In genomic region chr16:49800996-49801395, GRCm38 (mm10) we compare ENCODE assay signal across 18 mouse cellular contexts. TPM values are rescaled to one million over a fixed set of nuclear protein-coding genes. Genes with fewer than 3 reads are reported as not detected.
A peak's percentile ranks its signal among the peaks of the same experiment; 100 is the strongest.
DNase-seq lines count a peak whose midpoint lies in the region; ATAC-seq and TF ChIP-seq lines count a peak whose summit lies in the region.
"Had no signal": no experiment of that assay in that cellular context is flagged by ENCODE, and none has a peak within 500 bp of the region (broad histone marks: within the 10 kb centered on the region; RNA-seq: fewer than 3 reads in every experiment).

No protein-coding gene starts in this region.

- intact Hi-C loops in heart, adult 2 months (cut with DNase I) = loop anchor here (5.0 kb wide), 3 partner anchors 56 to 106 kb away; partner anchors contain the start of gene Ift57

- 68% methylated on average over 5 of the region's 5 CpGs for WGBS in heart, embryonic 16.5 days
- 64% methylated on average over 5 of the region's 5 CpGs for WGBS in heart, adult 2 months
- WGBS in lung, embryonic 16.5 days = 53% methylated on average over 5 of the region's 5 CpGs
- 57% methylated on average over 5 of the region's 5 CpGs for WGBS in liver, postnatal 0 days (ENCODE audit: insufficient replicate concordance)

- 0 out of 2 replicates have a peak overlapping the region, but pooled peaks have one; percentile 17 for H3K27ac ChIP-seq in heart, embryonic 16.5 days (ENCODE audit: low read length)
- no peak overlapping the region for H3K27ac ChIP-seq in heart, adult 2 months
- no peak overlapping the region for H3K27ac ChIP-seq in lung, embryonic 16.5 days (ENCODE audit: low read length)
- peak overlapping the region; percentile 27; the same call in 1 of the 2 replicates for H3K27ac ChIP-seq in brown adipose tissue, adult 24 weeks (replicated peaks; ENCODE audit: low read depth, low read length)
- H3K27ac ChIP-seq in liver, postnatal 0 days (ENCODE audit: low read depth) = peak overlapping the region; percentile 98
- H3K27ac ChIP-seq: embryonic facial prominence, embryonic 13.5 days; hindbrain, embryonic 12.5 days; left cerebral cortex, adult 2 months; limb, embryonic 12.5 days had no signal

- no peak for ATAC-seq in heart, embryonic 16.5 days (replicated peaks; ENCODE audit: extremely low read depth, insufficient read depth, low FRiP score)
- ATAC-seq in lung, embryonic 16.5 days (ENCODE audit: low read depth) = peak; percentile 9; the same call in 1 of the 2 replicates
- no peak for ATAC-seq in liver, postnatal 0 days
- ATAC-seq in inflammation-experienced regulatory T-cells, adult 6 months = no peak
- ATAC-seq: intestine, postnatal 0 days had no signal

- H3K9me3 ChIP-seq in heart, embryonic 16.5 days (replicated peaks; ENCODE audit: control insufficient read depth, low read length) = no peaks in the 10 kb centered on the region
- no peaks in the 10 kb centered on the region for H3K9me3 ChIP-seq in lung, embryonic 16.5 days (ENCODE audit: control insufficient read depth, low read length)
- no peaks in the 10 kb centered on the region for H3K9me3 ChIP-seq in liver, postnatal 0 days (ENCODE audit: low read length)
- H3K9me3 ChIP-seq: embryonic facial prominence, embryonic 13.5 days; forebrain, embryonic 10.5 days; hindbrain, embryonic 12.5 days; limb, embryonic 12.5 days had no signal

- no peak for DNase-seq in heart, adult 2 months
- no peak for DNase-seq in lung, adult 18-20 months
- no peak for DNase-seq in liver, postnatal 0 days
- DNase-seq in right cerebral cortex, adult 2 months (ENCODE audit: low spot score in 2 of 2) = no peak
- DNase-seq: cerebellum, adult 2 months; gastrocnemius, postnatal 14 days; midbrain, embryonic 14.5 days had no signal

- no peaks in the 10 kb centered on the region for H3K79me2 ChIP-seq in heart, adult 2 months (replicated peaks; ENCODE audit: control insufficient read depth, insufficient read depth, low read length)

- no peak overlapping the region for H3K4me3 ChIP-seq in heart, embryonic 16.5 days (ENCODE audit: low read length)
- no peak overlapping the region for H3K4me3 ChIP-seq in heart, adult 2 months
- H3K4me3 ChIP-seq in lung, embryonic 16.5 days (ENCODE audit: low read length) = no peak overlapping the region
- H3K4me3 ChIP-seq in brown adipose tissue, adult 24 weeks (ENCODE audit: insufficient read depth, low read depth, low read length) = no peak overlapping the region
- no peak overlapping the region for H3K4me3 ChIP-seq in liver, postnatal 0 days (ENCODE audit: low read depth, low read length)
- H3K4me3 ChIP-seq: embryonic facial prominence, embryonic 13.5 days; forebrain, embryonic 10.5 days; hindbrain, embryonic 12.5 days; left cerebral cortex, adult 2 months; limb, embryonic 12.5 days; myocyte had no signal

- TF ChIP-seq EP300 in heart, adult 2 months (IDR thresholded peaks at IDR 0.05; ENCODE audit: insufficient read depth, low read depth, low read length) = no peak
- no peak for TF ChIP-seq EP300 in liver, postnatal 0 days (IDR thresholded peaks at IDR 0.05; ENCODE audit: low read depth)

- H3K4me1 ChIP-seq in heart, embryonic 16.5 days (ENCODE audit: control insufficient read depth, insufficient read depth, low read length) = peaks cover 4% of the 10 kb centered on the region
- H3K4me1 ChIP-seq in heart, adult 2 months (ENCODE audit: control insufficient read depth, insufficient read depth, low read length) = peaks cover 7% of the 10 kb centered on the region
- H3K4me1 ChIP-seq in lung, embryonic 16.5 days (replicated peaks; ENCODE audit: control insufficient read depth, insufficient read depth, low read length) = peaks cover 14% of the 10 kb centered on the region
- H3K4me1 ChIP-seq in brown adipose tissue, adult 24 weeks (ENCODE audit: control insufficient read depth, insufficient read depth, insufficient read length, low read length) = peaks cover 24% of the 10 kb centered on the region
- H3K4me1 ChIP-seq in liver, postnatal 0 days (ENCODE audit: insufficient read depth) = peaks cover 70% of the 10 kb centered on the region

- TF ChIP-seq CTCF in heart, adult 2 months (IDR thresholded peaks at IDR 0.05) = no peak
- TF ChIP-seq CTCF in liver, postnatal 0 days (IDR thresholded peaks at IDR 0.05; ENCODE audit: low read depth) = no peak

- H3K27me3 ChIP-seq in heart, embryonic 16.5 days (ENCODE audit: control insufficient read depth, insufficient read depth, low read length) = no peaks in the 10 kb centered on the region
- no peaks in the 10 kb centered on the region for H3K27me3 ChIP-seq in heart, adult 2 months (ENCODE audit: control insufficient read depth, insufficient read depth, low read length)
- no peaks in the 10 kb centered on the region for H3K27me3 ChIP-seq in lung, embryonic 16.5 days (ENCODE audit: control insufficient read depth, insufficient read depth, low read depth, low read length)
- H3K27me3 ChIP-seq in liver, postnatal 0 days (ENCODE audit: insufficient read depth, low read length) = no peaks in the 10 kb centered on the region
- H3K27me3 ChIP-seq: embryonic facial prominence, embryonic 13.5 days; hindbrain, embryonic 12.5 days had no signal

- H3K4me2 ChIP-seq in heart, embryonic 16.5 days (ENCODE audit: low read depth, low read length) = no peak overlapping the region
- no peak overlapping the region for H3K4me2 ChIP-seq in lung, embryonic 16.5 days (ENCODE audit: low read depth, low read length)
- peak overlapping the region; percentile 47 for H3K4me2 ChIP-seq in liver, postnatal 0 days (ENCODE audit: low read depth, low read length)
- H3K4me2 ChIP-seq: embryonic facial prominence, embryonic 13.5 days; hindbrain, embryonic 12.5 days; limb, embryonic 12.5 days had no signal

- TF ChIP-seq POLR2A in heart, adult 2 months (IDR thresholded peaks at IDR 0.05; ENCODE audit: insufficient read depth, low read depth, low read length) = no peak

- no peak overlapping the region for H3K9ac ChIP-seq in heart, embryonic 16.5 days (ENCODE audit: low read length)
- H3K9ac ChIP-seq in heart, adult 2 months (ENCODE audit: low read depth, low read length) = no peak overlapping the region
- H3K9ac ChIP-seq in lung, embryonic 16.5 days (ENCODE audit: low read length) = no peak overlapping the region
- peak overlapping the region; percentile 53; the same call in 1 of the 2 replicates for H3K9ac ChIP-seq in liver, postnatal 0 days (replicated peaks)
- H3K9ac ChIP-seq: embryonic facial prominence, embryonic 13.5 days; hindbrain, embryonic 12.5 days; limb, embryonic 12.5 days had no signal

- H3K36me3 ChIP-seq in heart, embryonic 16.5 days (ENCODE audit: control insufficient read depth, insufficient read depth) = no peaks in the 10 kb centered on the region
- H3K36me3 ChIP-seq in heart, adult 2 months (ENCODE audit: control insufficient read depth, insufficient read depth, low read length) = 0 out of 2 replicates have a peak, but pooled peaks cover 2% of the 10 kb centered on the region
- H3K36me3 ChIP-seq in lung, embryonic 16.5 days (ENCODE audit: control insufficient read depth, insufficient read depth, low read length) = no peaks in the 10 kb centered on the region
- no peaks in the 10 kb centered on the region for H3K36me3 ChIP-seq in liver, postnatal 0 days (replicated peaks; ENCODE audit: insufficient read depth, low read length)
- H3K36me3 ChIP-seq: embryonic facial prominence, embryonic 13.5 days; forebrain, embryonic 10.5 days; hindbrain, embryonic 12.5 days; limb, embryonic 12.5 days had no signal

RNA-seq across cellular contexts. Expression of gene Cd47, which starts 0.7 kb away (rescaled TPM):
- polyA plus RNA-seq in heart, embryonic 16.5 days (2015; fragmentation: Nextera tagmentation; extraction: Ambion mirVana) = 76.3 and 93.0 TPM in 2 replicates
- total RNA-seq in heart, adult 2 months (2021) = 10 to 100 TPM; 76.5 to 87.1 TPM
- polyA plus RNA-seq in heart, adult 2 months (2012; rRNA removed) = 30.9 and 49.3 TPM in 2 replicates
- 136 TPM in 2 replicates for polyA plus RNA-seq in lung, embryonic 16.5 days (2015; fragmentation: Nextera tagmentation; extraction: Ambion mirVana)
- 45.9 and 49.9 TPM in 2 replicates for polyA plus RNA-seq in brown adipose tissue, adult 24 weeks (2012; ENCODE audit: insufficient read depth, insufficient read length, missing spikeins)
- 285 and 286 TPM in 2 replicates for polyA plus RNA-seq in liver, postnatal 0 days (2015; fragmentation: Nextera tagmentation; extraction: Ambion mirVana)
- 100 to 1,000 TPM; 201 to 329 (median 236) TPM for polyA plus RNA-seq in inflammation-experienced regulatory T-cells, adult 6 months (2017; shearing (Covaris generic))

Comparison
In these comparisons a context has a peak if more than half of its experiments do, and no peak if none do; other contexts are left out.
1. H3K27ac ChIP-seq: peak in heart, embryonic 16.5 days (single experiment), brown adipose tissue, adult 24 weeks (single experiment) and liver, postnatal 0 days (single experiment); none in heart, adult 2 months (single experiment) and lung, embryonic 16.5 days (single experiment).